Mouse (Mus musculus): Measurements from ENCODE around the gene Klrb1c.

DNA sequence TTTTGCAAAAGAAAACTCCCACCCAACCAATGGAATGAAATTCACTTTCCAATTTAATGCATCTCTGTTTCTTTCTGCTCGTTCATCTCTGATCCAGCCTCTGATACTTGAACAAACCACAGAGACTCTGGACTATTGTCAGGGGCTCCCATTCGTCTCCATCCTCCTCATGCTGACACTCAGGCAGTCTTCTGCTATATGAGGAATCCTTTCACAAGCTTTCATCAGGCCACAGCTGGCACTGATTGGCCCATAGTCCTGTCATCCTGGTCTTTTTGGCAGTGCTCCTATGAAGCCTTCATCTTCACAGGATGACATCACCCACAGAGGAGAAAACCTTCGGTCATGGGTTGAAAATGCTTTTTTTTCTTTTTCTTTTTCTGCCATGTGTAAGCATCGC is 21.0 kb downstream of the Klrb1c start:
- no peak for TF ChIP-seq CTCF (IDR thresholded peaks at IDR 0.05; ENCODE audit: low read depth)
- TF ChIP-seq EP300 (IDR thresholded peaks at IDR 0.05; ENCODE audit: low read depth): no peak
